Mouse (Mus musculus): ENCODE measurements at regions not wholly inside any gene's neighbourhood (a gene's known extent, or its start where the extent isn't known, plus 50 kb on each side); places are given as distances from the start of the nearest gene placed in this dataset.
"Not testable (repeated sequence)": the region's sequence is repeated elsewhere in the genome, so short reads cannot be mapped to it uniquely, and the experiment has no call there.

DNA sequence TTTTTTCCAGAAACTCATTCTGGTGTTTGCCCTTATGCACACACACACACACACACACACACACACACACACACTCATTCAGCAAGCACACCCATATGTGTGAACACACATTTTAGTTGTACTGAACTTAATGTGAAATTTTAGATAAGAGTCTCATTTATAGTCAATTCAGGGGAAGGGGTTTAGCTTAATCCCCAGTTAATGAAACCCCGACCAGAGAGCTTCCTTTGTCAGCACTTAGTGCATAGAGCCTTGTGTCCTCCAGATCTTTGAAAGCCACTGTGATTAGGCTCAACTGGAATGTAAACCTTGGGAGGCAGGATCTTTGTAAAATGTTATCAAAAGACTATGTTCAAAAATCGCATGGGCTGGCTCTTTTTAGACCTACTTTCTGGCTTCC is 53.4 kb downstream of the Rps12 start:
- no peak for DNase-seq (ENCODE audit: low spot score)

DNA sequence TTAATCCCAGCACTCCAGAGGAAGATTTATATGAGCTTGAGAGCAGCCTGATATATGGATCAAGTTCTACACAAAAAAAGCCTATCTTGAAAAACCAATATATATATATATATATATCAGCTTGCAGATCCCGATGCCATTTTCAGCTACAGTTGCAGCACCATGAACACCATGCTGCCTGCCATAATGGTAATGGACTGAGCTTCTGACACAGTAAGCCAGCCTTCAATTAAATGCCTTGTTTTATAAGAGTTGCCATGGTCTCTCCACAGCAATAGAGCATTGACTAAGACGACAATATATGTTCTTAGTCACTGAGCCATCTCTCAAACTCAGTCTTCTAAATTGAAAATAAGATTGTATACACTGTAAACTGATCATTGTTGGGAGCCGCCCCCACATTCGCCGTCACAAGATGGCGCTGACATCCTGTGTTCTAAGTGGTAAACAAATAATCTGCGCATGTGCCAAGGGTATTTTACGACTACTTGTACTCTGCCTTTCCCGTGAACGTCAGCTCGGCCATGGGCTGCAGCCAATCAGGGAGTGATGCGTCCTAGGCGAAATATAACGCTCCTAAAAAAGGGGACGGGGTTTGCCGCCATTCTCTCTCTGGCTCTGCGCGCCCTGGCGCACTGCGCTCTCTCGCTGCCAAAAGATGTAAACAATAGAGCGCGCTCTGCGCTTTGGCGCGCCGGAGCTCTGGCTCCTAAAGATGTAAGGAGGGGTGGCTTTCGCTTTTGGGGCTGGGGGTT is 60.9 kb downstream of the Rps12 start:
- DNase-seq (ENCODE audit: low spot score): not testable (repeated sequence)

DNA sequence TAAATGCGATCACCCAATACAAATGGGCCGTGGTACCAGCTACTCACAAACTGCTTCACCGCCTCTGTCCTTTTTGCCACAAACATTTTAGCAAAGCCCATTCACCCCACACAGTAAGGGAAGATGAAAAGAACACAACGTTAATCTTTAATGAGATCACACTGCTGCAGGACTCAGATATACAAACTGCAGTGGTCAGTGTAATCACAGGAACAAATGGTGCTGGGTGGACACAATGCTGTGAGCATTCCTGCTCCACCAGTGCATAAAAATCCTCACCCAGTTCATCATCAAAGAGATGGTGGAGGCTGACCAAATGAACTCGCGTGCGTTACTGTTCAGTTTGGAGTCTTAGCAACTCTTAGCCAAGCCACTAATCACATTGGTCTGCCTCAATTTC is 69.0 kb downstream of the Rps12 start:
- DNase-seq (ENCODE audit: low spot score): no peak

DNA sequence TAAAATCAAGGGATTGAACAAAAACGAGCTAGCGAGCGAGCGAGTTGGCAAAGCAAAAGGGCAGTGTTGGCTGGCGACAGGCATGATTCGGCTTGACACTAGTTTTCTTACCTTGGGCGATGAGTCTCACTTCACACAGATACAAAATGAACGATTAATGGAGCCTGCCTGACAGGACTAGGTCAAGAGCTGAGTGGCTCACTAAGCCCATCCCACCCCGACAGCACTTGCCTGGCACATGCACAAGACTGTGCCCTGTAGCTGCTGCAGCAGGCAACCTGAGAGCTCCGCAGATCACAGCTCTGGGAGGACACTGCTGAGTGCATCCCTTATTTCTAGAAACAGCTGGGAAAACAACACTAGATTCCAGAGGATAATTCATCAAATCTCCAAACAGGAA is 71.6 kb downstream of the Rps12 start:
- no peak for DNase-seq (ENCODE audit: low spot score)

DNA sequence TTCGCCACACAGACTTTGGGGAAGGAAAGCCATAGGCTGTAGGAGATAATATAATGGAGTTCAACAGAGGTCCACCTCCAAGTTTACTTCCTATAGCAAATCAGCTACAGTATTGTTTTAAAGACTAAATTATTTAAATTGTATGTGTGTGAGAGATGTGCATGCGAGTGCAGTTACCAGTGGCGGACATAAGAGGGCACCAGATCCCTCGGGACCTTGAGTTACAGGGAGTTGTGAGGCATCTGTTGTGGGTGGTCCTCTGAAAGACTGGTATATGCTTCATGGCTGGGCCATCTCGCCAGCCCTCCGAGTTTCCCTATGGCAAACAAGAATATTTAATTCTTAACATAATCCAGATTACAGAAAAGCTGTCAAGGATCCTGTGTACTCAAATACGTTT is 72.0 kb downstream of the Rps12 start:
- no peak for DNase-seq (ENCODE audit: low spot score)

DNA sequence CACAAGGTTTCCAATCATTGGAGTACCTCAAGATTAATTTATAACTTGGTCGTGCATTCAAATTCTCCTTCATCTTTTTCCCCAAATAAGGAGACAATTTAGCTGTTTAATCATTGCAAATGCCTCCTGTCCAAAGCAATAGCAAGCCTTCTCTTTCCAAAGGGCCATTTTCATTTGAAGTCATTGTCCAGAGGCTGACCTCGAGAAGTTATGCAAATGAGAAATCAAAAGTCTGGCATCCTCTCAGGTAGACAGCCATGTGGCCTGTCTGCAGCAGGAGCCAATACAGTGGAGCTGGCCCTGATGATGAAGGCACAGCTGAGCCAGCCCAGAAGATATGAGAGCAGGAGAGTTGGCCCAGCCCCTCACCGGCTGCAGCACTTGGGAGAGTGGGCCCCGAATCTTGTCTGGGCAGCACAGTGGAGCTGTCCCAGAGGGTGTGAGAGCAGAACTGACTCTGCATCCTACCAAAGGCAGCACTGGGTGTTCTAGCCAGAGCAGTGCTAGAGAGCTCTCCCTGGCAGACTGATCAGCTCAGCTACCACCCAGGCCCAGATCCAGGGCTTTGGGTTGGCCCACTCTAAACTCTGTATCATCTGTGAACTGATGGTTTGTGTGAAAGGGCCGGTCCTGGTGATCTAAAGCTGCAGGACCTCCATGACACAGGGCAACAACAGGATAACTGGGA is 74.2 kb downstream of the Rps12 start:
- no peak for DNase-seq (ENCODE audit: low spot score)

DNA sequence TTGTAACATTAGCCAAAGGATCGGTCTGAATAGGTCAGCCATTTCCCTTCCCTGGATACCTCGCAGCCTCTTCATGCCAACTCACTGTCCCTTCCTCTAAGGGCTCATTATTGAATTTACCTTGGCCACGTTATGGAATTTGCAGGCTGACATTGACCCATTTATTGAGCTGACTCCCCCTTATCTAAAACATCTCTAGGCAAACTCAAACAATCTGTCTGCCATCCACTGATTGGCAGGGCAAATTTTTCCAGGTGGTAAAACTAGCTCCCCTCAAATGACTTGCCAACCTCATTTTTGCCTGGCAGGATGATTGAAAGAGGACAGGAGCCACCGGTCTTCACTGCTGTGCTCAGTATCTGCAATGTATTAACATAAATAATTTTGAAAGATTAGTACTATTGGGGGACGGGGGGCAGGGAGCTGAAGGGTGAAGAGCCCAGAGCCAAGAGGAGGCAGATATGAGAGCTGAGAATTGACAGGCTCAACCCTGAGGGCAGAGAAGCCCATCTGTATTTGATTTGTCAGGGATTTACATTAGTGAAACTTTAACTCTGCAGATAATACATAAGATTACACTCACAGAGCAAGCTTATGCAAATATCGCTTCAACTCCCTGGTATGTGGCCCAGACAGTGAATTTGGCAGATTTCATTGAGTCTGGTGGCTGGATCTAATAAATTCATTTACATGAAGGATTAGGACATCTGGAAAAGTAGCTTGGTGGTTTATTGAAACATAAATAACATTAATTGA is 75.5 kb downstream of the Rps12 start:
- DNase-seq (ENCODE audit: low spot score): peak; percentile 14

DNA sequence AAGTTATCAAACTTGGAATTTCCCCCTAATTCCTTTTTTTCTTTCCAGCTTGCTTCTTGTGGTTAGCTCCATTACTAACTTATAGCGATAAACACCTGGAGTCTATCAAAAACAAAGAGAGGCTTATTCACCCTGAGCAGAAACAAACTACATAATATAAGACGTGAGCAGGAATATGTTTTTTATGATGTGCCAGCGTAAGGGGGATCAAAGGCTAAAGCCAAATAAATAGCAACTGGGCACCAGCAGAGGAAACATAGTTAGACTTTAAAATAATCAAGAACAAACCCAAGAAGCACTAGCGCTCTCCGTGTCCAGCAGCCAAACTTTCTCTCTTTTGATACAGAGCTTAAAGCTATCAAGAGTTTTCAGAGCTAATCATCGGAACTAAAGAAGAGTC is 76.1 kb downstream of the Rps12 start:
- no peak for DNase-seq (ENCODE audit: low spot score)

DNA sequence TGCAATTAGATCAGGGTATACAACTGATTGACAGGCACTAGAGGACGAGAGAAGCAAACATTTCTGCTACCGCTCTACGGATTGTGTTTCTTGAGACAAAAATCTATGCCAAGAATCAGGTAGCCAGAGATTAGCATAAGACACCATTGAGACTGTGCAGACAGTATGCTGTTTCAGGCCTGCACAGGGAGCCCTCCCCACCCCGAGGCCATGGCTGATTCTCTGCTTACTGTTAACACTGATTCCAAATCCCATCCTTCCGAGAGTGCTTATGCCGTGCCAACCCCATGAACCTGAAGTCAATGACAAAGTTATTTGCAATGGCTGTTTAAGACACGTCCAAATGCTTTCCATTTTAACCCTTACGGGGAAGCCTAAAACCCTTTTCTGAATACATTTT is 78.8 kb downstream of the Rps12 start:
- no peak for DNase-seq (ENCODE audit: low spot score)

DNA sequence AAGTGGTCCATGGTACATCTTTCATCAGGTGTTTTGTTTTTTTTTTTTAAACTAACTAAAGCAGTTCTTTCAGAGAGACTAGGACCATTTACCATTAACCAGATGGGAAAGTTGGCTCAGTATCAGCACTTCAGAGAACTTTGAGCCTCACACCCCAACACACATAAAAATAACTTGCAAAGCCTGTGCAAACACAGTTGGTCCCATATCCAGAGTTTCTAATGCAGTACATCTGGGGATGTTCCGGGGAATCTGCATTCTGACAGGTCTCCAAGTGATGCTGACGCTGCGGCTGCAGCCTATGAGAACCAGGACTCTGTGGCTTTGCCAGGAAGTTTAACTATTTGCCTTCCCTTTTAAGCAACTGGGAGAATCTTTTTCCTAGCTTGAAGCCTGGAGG is 79.9 kb downstream of the Rps12 start:
- DNase-seq (ENCODE audit: low spot score): no peak

DNA sequence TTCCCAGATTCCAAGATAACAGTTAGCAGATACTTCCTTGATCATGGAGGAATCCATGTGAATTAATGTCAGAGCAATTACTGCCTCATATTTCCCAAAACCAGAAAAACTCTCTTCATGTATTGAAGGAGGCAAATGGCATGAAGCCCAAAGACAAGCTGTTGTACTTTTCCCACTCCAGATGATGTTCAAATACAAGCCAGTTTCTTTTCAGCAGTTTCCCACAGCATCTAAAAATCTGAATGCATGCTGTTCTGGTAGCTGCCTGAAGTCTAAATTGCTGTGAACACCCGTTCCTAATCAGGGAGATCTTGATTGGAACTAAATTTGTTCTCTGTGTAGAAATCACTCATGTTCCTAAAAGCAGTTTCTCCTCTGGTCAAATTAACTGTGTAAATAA is 83.0 kb downstream of the Rps12 start:
- no peak for DNase-seq (ENCODE audit: low spot score)

DNA sequence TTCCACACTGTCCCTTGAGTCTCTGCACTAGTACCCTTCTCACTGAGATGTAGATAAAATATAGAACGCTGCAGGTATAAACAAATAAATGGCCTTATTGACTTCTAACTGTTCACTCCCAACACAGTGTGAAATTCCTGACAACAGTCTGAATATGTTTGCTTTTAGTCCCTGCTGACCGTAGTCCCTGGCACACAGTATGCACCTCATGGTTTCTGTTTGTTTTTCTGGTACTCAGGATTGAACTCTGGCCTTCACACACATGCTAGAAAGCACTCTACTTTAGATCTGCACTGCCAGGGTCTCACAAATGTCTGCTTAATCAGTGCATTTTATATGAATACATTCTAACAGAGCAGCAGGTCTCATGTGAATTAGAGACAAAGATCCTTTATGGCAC is 95.8 kb downstream of the Rps12 start:
- DNase-seq (ENCODE audit: low spot score): peak; percentile 17

DNA sequence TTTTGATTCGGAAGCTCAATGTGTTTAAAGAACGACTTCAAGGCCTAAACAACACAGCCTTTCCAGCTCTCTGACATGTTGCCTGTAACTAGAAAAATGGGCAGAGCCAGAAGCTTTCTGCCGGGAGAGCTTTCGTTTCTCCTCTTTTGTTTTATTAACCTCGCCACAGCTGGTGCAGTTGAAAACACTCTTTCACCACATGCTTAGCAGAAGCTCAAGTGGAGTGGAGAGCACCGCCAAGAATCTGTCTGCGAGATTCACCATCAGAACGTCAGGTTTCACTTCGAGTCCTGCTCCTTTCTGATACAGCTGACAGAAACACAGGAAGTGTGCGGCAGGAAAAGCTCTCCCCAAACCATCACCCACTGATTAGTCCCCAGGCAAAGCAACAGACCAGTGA is 100.1 kb downstream of the Rps12 start:
- DNase-seq (ENCODE audit: low spot score): no peak

DNA sequence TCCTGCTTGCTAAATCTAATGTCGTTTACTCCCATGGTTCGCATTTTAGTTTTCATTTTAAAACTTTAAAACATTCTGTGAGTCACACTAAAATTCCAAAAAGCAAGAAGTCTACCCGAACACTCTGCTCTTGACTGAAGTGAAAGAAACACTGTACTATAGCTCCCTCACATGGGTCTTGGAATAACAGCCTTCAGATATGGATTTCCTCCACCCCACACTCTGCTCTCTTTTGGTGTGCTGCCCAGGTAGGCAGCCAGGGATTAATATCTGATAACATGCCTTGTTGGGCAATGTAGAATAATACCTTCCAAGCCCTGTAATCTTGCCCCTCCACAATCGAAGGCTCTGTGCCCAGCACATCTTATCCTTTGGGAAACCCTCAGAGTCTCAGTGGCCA is 104.0 kb downstream of the Rps12 start:
- DNase-seq (ENCODE audit: low spot score): no peak

DNA sequence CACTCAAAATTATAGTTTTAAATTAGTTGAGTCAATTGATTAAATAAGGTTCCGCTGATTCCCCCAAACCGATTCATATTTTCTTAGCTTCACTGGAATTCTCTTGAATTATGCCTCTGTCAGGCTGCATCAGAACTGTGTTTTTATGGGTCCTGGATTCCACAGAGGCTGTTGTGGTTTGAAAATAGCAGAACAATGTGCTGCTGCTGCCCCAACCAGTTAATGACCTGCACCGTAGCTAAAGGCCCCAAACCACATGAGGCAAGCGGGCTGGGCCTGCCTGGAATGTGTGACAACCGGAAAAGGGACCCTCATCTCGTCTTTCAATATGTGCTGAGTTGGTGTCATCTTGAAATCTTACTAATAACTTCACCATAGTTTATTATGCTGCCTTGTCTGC is 111.2 kb downstream of the Rps12 start:
- DNase-seq (ENCODE audit: low spot score): no peak

DNA sequence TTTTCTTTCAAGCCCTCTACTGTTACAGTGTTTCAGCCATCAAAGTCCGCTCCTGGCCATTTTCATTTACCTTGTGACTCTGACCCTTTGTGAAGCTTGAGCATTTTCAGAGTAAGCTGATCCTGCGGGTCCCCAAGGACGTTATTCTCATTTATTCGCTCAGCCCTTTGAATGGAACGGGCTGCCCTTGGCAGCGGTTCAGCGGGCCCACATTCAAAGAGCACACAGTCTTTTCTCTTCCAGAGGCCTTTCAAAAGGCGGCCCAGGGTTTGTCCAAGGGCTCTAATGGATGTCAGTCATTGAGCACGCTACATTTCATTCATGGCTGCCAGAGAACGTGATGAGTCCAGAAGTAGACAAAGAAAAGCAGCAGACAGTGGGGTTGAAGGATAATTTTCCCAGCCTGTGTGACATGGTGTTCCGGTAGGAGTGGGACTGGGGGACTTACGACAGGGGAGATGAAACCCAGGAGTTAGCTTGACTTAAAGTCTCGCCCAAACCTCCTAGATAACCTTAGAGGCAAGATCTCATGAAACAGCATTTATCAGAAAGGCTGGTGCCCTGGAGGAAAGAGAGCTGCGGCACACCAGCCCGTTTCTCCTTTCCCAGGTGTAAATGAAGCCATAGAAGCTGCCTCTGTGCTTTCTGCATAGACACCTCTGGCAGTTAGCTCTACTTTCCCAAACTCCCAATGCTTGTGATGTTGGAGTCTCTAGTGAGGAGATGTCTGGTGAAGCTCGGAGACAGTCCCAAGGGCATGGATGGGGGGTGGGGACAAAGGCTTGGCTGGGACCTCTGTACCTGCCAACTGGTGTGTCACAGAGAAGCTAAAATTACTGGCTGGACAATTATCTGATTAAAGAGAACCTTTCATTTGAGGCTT is 112.2 kb downstream of the Rps12 start:
- no peak for DNase-seq (ENCODE audit: low spot score)

DNA sequence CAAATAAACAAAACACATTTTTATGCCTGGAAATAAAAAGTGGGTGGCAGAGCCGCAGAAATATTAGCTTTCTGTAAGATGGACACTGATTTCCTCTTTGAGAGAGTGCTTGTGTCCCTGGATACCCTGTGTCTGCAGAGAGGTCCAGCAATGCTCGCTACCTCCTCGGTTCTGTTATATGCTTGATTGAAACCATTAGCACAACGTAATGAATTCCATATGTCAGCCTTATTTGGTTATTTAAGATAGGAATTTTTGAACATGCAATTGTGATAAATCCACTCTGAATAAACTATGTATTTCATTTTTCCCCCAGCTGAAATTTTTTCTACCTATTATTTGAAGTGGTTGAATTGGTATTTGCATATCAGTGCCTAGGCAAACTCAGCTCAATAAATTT is 114.8 kb downstream of the Rps12 start:
- DNase-seq (ENCODE audit: low spot score): no peak

DNA sequence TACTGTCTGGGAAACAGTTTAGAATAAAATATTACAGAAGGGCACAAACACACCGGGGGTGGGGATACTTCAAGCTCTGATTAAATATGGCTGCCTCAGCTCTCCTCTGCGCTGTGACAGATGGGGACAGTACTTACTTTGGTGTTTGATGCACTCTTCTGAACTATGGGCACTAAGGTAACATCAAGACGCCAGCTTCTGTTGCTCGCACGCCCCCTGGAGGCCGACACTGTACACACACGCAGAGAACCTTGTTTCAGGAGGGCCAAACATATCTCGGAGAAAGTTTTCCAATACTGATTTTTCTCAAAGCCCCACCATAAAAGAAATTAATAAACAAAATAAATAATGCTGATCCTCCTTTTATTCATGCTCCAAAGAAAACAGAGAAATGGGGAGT is 115.6 kb downstream of the Rps12 start:
- no peak for DNase-seq (ENCODE audit: low spot score)

DNA sequence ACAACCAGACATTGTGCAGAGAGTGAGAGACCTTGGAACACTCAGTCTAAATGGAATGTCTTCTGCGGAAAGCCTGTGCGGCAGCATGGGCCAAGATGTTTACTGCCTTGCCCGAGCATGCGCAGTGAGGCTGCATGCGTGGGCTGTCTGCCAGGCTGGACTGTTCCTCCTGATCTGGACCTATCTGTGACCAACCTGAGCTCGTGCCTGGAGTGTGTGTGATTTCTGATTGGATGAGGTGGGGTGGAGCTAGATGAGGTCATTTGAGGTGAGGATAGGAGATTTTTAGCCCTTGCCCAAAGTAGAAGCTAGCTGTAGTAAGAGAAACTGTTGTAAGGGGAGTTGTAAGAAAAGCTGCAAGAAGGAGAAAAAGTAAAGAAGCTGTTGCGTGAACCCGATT is 121.2 kb downstream of the Rps12 start:
- DNase-seq (ENCODE audit: low spot score): not testable (repeated sequence)

DNA sequence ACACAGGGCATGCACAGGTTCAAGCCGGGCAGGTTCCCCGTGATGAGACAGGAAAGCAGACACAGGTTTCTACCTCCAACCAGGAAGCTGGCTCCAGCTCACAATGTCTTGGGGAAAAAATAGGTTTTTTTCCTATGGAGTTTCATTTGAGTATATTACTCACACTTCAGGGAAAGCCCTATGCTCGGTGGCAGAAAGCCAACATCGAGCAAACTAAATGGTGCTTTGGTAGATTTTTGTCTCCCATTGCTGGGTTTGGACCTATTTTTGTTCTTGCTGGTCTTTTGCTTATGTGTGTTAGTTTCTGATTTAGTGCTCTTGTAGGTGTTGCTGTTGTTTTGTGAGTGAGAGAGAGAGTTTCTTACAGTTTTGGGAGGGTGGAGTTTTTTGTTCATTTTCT is 160.9 kb downstream of the Rps12 start:
- DNase-seq (ENCODE audit: low spot score): no peak

DNA sequence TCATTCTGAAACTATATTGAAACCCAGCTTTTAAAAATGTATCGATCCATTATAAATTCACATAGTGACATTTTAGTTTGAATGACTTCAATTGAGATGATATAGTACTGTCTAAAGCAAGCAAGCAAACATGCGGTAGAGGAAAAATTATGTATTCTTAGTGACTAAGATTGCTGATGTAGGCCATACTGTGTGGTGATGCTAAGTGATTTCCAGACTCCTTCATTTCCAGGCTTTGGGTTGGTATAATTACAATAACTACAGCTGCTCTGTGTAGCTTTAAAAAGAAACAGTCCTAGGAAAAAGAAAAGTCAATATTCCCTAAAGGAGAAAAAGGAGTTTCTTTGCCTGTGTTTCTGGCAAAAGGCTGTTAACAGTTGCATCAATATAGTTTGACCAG is 175.0 kb downstream of the Rps12 start:
- no peak for DNase-seq (ENCODE audit: low spot score)

DNA sequence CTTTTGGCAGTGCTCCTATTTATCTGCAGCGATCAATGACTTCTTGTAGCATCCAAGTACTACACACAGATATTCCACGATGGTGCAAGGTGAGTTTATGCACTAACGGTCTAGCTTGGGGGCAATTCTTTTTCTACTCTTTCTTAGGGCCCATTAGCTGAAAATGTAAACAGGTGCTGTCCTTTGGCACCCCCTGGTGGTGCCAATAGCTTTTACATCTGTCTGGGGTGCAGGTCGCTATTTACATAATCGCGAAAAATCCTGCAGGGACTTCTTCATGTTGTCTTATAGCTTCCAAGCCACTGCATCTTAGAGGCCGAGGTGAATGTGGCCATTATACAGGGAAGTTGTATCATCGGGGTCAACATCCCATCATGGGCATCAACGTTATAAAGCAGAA is 175.9 kb downstream of the Rps12 start:
- peak; percentile 13 for DNase-seq (ENCODE audit: low spot score)
